Mouse (Mus musculus) ovary, adult 2 months (tissue): Measurements from ENCODE around the gene Prss32. TPM values are rescaled to one million over a fixed set of nuclear protein-coding genes. Genes with fewer than 3 reads are reported as not detected.

Experiments used
- polyA plus RNA-seq: library from polyadenylated mRNA; depleted of rRNA; stranded (reverse); fragments of >200 nt; gene quantifications from 2 replicates; pipeline ENCODE4 v1.2.3, GENCODE M21; 2012; rRNA removed

Prss32 gene
- polyA plus RNA-seq: 0.71 and 1.6 TPM in 2 replicates

GRCm38 (mm10) chr17:23843812-23844273, at the start of gene Prss32, which contains the start of gene Prss41:
Prss32 (plus strand) TSS chr17:23843855.
Prss41 (minus strand) TSS chr17:23844172.

GRCm38 (mm10) chr17:23829064-23829619, 14.5 kb upstream of the Prss32 start, which contains the start of gene Elob:
Elob (minus strand) TSS chr17:23829136.

GRCm38 (mm10) chr17:23836006-23836575, 7.6 kb upstream of the Prss32 start, which contains the start of gene Prss33:
Prss33 (minus strand) TSS chr17:23836056.

GRCm38 (mm10) chr17:23867756-23868155, 24.1 kb downstream of the Prss32 start, which contains the start of gene Prss21:
Prss21 (plus strand) TSS chr17:23868056.

GRCm38 (mm10) chr17:23880576-23880975, 36.9 kb downstream of the Prss32 start, which contains the start of the genes Dcpp1 and Dcpp2:
Dcpp1 (plus strand) TSS chr17:23880876.
Dcpp2 (plus strand) TSS chr17:23880880.

Other genes starting within 250 kb of the Prss32 start
- gene Zfp13, start 244.4 kb upstream of the Prss32 start, polyA plus RNA-seq: 37.1 and 44.1 TPM in 2 replicates
- gene Zscan10, start 243.0 kb upstream of the Prss32 start, polyA plus RNA-seq: 0.11 and 0.26 TPM in 2 replicates
- 0.45 and 0.59 TPM in 2 replicates for gene Mmp25, start 198.6 kb upstream of the Prss32 start, polyA plus RNA-seq
- gene Bicdl2, start 183.3 kb upstream of the Prss32 start, polyA plus RNA-seq: 1.9 and 2.2 TPM in 2 replicates
- gene Hcfc1r1, start 170.3 kb upstream of the Prss32 start, polyA plus RNA-seq: 255 and 265 TPM in 2 replicates
- gene Thoc6, start 170.0 kb upstream of the Prss32 start, polyA plus RNA-seq: 33.8 and 40.2 TPM in 2 replicates
- gene Tnfrsf12a, start 166.4 kb upstream of the Prss32 start, polyA plus RNA-seq: 86.1 and 128 TPM in 2 replicates
- 0.17 and 0.45 TPM in 2 replicates for gene Cldn6, start 164.6 kb upstream of the Prss32 start, polyA plus RNA-seq
- gene Cldn9, start 159.8 kb upstream of the Prss32 start, polyA plus RNA-seq: 0.43 and 0.55 TPM in 2 replicates
- gene 1520401A03Rik, start 121.1 kb upstream of the Prss32 start, polyA plus RNA-seq: 0.20 and 0.23 TPM in 2 replicates
- 42.7 and 44.1 TPM in 2 replicates for gene Pkmyt1, start 117.5 kb upstream of the Prss32 start, polyA plus RNA-seq
- gene Paqr4, start 103.0 kb upstream of the Prss32 start, polyA plus RNA-seq: 53.7 and 55.7 TPM in 2 replicates
- 0.11 and 0.25 TPM in 2 replicates for gene Kremen2, start 98.0 kb upstream of the Prss32 start, polyA plus RNA-seq
- gene Flywch1, start 72.3 kb upstream of the Prss32 start, polyA plus RNA-seq: 49.4 and 56.6 TPM in 2 replicates
- gene Flywch2, start 57.8 kb upstream of the Prss32 start, polyA plus RNA-seq: 14.5 and 15.3 TPM in 2 replicates
- 840 and 913 TPM in 2 replicates for gene Srrm2, start 53.3 kb upstream of the Prss32 start, polyA plus RNA-seq
- gene Elob, start 14.7 kb upstream of the Prss32 start, polyA plus RNA-seq: 548 and 704 TPM in 2 replicates
- gene Prss33, start 7.8 kb upstream of the Prss32 start, polyA plus RNA-seq: 0.15 and 0.17 TPM in 2 replicates
- 0.32 and 0.58 TPM in 2 replicates for gene Prss41, start 317 bp downstream of the Prss32 start, polyA plus RNA-seq
- not detected in 2 replicates for gene Prss21, start 24.2 kb downstream of the Prss32 start, polyA plus RNA-seq
- gene Dcpp1, start 37.0 kb downstream of the Prss32 start, polyA plus RNA-seq: 1.0 and 5.2 TPM in 2 replicates
- gene Dcpp2, start 37.0 kb downstream of the Prss32 start, polyA plus RNA-seq: 1.0 and 1.4 TPM in 2 replicates
- 7.0 and 7.8 TPM in 2 replicates for gene Dcpp3, start 73.6 kb downstream of the Prss32 start, polyA plus RNA-seq
- gene Sbp, start 97.8 kb downstream of the Prss32 start, polyA plus RNA-seq: not detected in 2 replicates
- 0.26 TPM in 1 of 2 replicates, not detected in the other for gene Sbpl, start 111.4 kb downstream of the Prss32 start, polyA plus RNA-seq
- 3.5 and 5.3 TPM in 2 replicates for gene Prss30, start 136.7 kb downstream of the Prss32 start, polyA plus RNA-seq
- 0.81 and 0.92 TPM in 2 replicates for gene Prss22, start 154.2 kb downstream of the Prss32 start, polyA plus RNA-seq
- gene Prss27, start 194.3 kb downstream of the Prss32 start, polyA plus RNA-seq: 0.39 and 0.77 TPM in 2 replicates
- gene Kctd5, start 229.6 kb downstream of the Prss32 start, polyA plus RNA-seq: 51.8 and 52.0 TPM in 2 replicates